Mouse (Mus musculus) kidney, postnatal 0 days (tissue): ENCODE results near the gene Lif. TPM values are rescaled to one million over a fixed set of nuclear protein-coding genes. Genes with fewer than 3 reads are reported as not detected.
A peak's percentile ranks its signal among the peaks of the same experiment; 100 is the strongest.

Experiments
- ATAC-seq: fragments of 200-750 bp; cut with Nextera tagmentation; replicated peaks from 2 replicates; pipeline ENCODE4 v1.8.0; 2017; ENCODE audit warnings: low read depth, moderate number of reproducible peaks, moderate TSS enrichment, moderate library complexity; ENCODE audit not compliant: low FRiP score
- DNase-seq: peaks from one replicate; pipeline ENCODE4 v3.0.0-alpha.2; 2016; ENCODE audit warnings: low spot score
- H3K27ac ChIP-seq: fragments of 300-500 bp; sonication (generic); 2 replicates; pipeline ENCODE4 v1.5.1; 2014; ENCODE audit warnings: mild to moderate bottlenecking
- H3K27me3 ChIP-seq: fragments of 300-500 bp; sonication (generic); 2 replicates; pipeline ENCODE4 v1.6.1; 2014; ENCODE audit warnings: low read length, mixed read lengths; ENCODE audit not compliant: insufficient read depth
- H3K36me3 ChIP-seq: fragments of 300-500 bp; sonication (generic); 2 replicates; pipeline ENCODE4 v1.6.1; 2014; ENCODE audit warnings: low read length, mixed read lengths; ENCODE audit not compliant: insufficient read depth
- H3K4me1 ChIP-seq: fragments of 300-500 bp; sonication (generic); replicated peaks from 2 replicates; pipeline ENCODE4 v1.6.1; 2014; ENCODE audit warnings: antibody characterized with exemption, low read length, mixed read lengths; ENCODE audit not compliant: insufficient read depth
- H3K4me2 ChIP-seq: fragments of 300-500 bp; sonication (generic); 2 replicates; pipeline ENCODE4 v1.6.1; 2014; ENCODE audit warnings: mild to moderate bottlenecking, low read length, moderate library complexity, mixed read lengths
- H3K4me3 ChIP-seq: fragments of 300-500 bp; sonication (generic); replicated peaks from 2 replicates; pipeline ENCODE4 v1.5.1; 2014; ENCODE audit warnings: low read depth, low read length
- H3K9ac ChIP-seq: fragments of 300-500 bp; sonication (generic); 2 replicates; pipeline ENCODE4 v1.6.1; 2014; ENCODE audit warnings: low read depth, low read length
- H3K9me3 ChIP-seq: fragments of 300-500 bp; sonication (generic); replicated peaks from 2 replicates; pipeline ENCODE4 v1.6.1; 2016; ENCODE audit warnings: low read length, inconsistent platforms, mixed read lengths
- CTCF ChIP-seq: IDR thresholded peaks from 2 replicates; pipeline ENCODE4 v1.5.1; 2016; ENCODE audit warnings: antibody characterized with exemption, low read depth, mild to moderate bottlenecking, moderate library complexity
- WGBS: fragments of 180-500 bp; shearing (Covaris S2); extraction: QIAGEN DNeasy Blood & Tissue Kit; methylation state at CpG from one replicate; pipeline ENCODE4 v1.1.7; 2014; 5-methylcytosine and 5-hydroxymethylcytosine counted together
- polyA plus RNA-seq: library from polyadenylated mRNA; unstranded; fragments of >200 nt; fragmentation: Nextera tagmentation; extraction: Ambion mirVana; gene quantifications from 2 replicates; pipeline ENCODE4 v1.2.1, GENCODE M21; 2015

The Lif gene
- polyA plus RNA-seq, 1 experiment from 2014 or later = 0.11 TPM

- Histone ChIP-seq H3K36me3 (no peaks in the 10 kb centered on the region), H3K27ac (peak overlapping the region; percentile 0; the same call in 1 of the 2 replicates), H3K4me2 (no peak overlapping the region), H3K4me3 (no peak overlapping the region), H3K27me3 (no peaks in the 10 kb centered on the region), H3K9ac (no peak overlapping the region), H3K9me3 (no peaks in the 10 kb centered on the region), H3K4me1 (no peaks in the 10 kb centered on the region)
- TF ChIP-seq CTCF = no peak
- ATAC-seq (0 out of 2 replicates have a peak, but pooled peaks have one; percentile 61), DNase-seq (peak; percentile 80)
- 39% methylated on average over 11 of the region's 11 CpGs for WGBS
These were observed 19.1 kb downstream of the Lif start for GRCm38 (mm10) chr11:4276411-4276861.

GRCm38 (mm10) chr11:4279909-4280308, 22.6 kb downstream of the Lif start:
- H3K9ac ChIP-seq = no peak overlapping the region

GRCm38 (mm10) chr11:4281852-4282251, 24.5 kb downstream of the Lif start:
- WGBS = 77% methylated on average over 6 of the region's 6 CpGs
- Histone ChIP-seq H3K4me2 (no peak overlapping the region), H3K4me3 (no peak overlapping the region), H3K9ac (no peak overlapping the region), H3K27me3 (no peaks in the 10 kb centered on the region), H3K27ac (no peak overlapping the region), H3K9me3 (no peaks in the 10 kb centered on the region), H3K36me3 (no peaks in the 10 kb centered on the region), H3K4me1 (no peaks in the 10 kb centered on the region)
- ATAC-seq (no peak), DNase-seq (no peak)
- no peak for TF ChIP-seq CTCF

More at GRCm38 (mm10) chr11:4279909-4280308, 22.6 kb downstream of the Lif start:
- ATAC-seq (no peak), DNase-seq (no peak)
- WGBS = 61% methylated on average over 7 of the region's 7 CpGs
- Histone ChIP-seq H3K9me3 (no peaks in the 10 kb centered on the region), H3K4me3 (no peak overlapping the region), H3K27ac (no peak overlapping the region), H3K36me3 (no peaks in the 10 kb centered on the region), H3K27me3 (no peaks in the 10 kb centered on the region), H3K4me1 (no peaks in the 10 kb centered on the region), H3K4me2 (no peak overlapping the region)
- TF ChIP-seq CTCF = no peak

GRCm38 (mm10) chr11:4283627-4284026, 26.3 kb downstream of the Lif start:
- H3K4me2 ChIP-seq = no peak overlapping the region
- ATAC-seq (peak; percentile 73), DNase-seq (peak; percentile 89)
- no peaks in the 10 kb centered on the region for H3K9me3 ChIP-seq
- H3K4me3 ChIP-seq = no peak overlapping the region
- no peak for TF ChIP-seq CTCF
- H3K4me1 ChIP-seq = no peaks in the 10 kb centered on the region
- H3K9ac ChIP-seq = no peak overlapping the region
- WGBS = 14% methylated on average over 4 of the region's 4 CpGs
- no peaks in the 10 kb centered on the region for H3K27me3 ChIP-seq
- H3K27ac ChIP-seq = no peak overlapping the region
- no peaks in the 10 kb centered on the region for H3K36me3 ChIP-seq

GRCm38 (mm10) chr11:4289280-4289679, 31.9 kb downstream of the Lif start:
- no peaks in the 10 kb centered on the region for H3K9me3 ChIP-seq
- no peak overlapping the region for H3K4me2 ChIP-seq
- H3K4me1 ChIP-seq = no peaks in the 10 kb centered on the region
- H3K27me3 ChIP-seq = no peaks in the 10 kb centered on the region
- H3K4me3 ChIP-seq = no peak overlapping the region
- H3K27ac ChIP-seq = no peak overlapping the region
- WGBS = 45% methylated on average over 3 of the region's 3 CpGs
- no peaks in the 10 kb centered on the region for H3K36me3 ChIP-seq
- no peak overlapping the region for H3K9ac ChIP-seq
- no peak for TF ChIP-seq CTCF
- ATAC-seq (no peak), DNase-seq (no peak)

- 75% methylated on average over 6 of the region's 6 CpGs for WGBS
These were observed 34.3 kb downstream of the Lif start for GRCm38 (mm10) chr11:4291639-4292038.

More at GRCm38 (mm10) chr11:4291639-4292038, 34.3 kb downstream of the Lif start:
- no peaks in the 10 kb centered on the region for H3K27me3 ChIP-seq
- H3K4me2 ChIP-seq = no peak overlapping the region
- H3K9me3 ChIP-seq = no peaks in the 10 kb centered on the region
- no peak for ATAC-seq
- DNase-seq = no peak
- 0 out of 2 replicates have a peak, but pooled peaks cover 4% of the 10 kb centered on the region for H3K4me1 ChIP-seq
- H3K4me3 ChIP-seq = no peak overlapping the region
- no peak overlapping the region for H3K9ac ChIP-seq
- no peak overlapping the region for H3K27ac ChIP-seq
- no peak for TF ChIP-seq CTCF
- no peaks in the 10 kb centered on the region for H3K36me3 ChIP-seq
